Mouse (Mus musculus): ENCODE results near the gene Kirrel.

The Kirrel gene

DNA sequence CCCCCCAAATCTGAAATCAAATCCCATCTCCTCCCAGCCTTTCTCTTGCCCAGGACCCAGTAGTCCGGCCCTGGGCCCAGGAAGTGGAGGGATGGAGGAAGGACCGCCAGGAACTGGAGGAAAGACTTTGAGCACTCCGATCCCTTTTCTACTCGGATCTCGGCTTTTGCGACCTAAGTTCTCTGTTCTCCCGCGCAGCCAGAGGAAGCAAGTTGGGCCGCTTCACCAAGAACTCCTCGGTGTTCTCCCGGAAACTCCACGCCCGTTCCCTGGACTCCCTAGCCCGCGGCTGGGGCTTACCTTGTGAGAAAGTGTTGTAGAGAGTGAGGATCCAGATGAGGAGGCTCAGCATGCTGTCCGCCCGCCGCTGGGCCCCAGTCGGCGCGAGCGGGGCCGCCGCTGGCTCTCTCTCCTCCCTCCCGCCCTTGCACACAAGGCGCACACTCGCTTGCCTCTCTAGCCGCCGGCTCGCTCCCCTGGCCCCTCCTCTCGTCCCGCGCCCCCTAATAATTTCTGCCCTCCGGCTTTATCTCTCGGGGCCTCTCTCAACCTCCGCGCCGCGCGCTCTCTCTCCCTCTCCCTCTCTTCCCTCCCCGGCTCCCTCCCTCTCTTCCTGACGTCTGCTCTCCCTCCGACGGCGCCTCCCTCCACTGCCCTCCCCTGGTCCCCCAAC lies at the start of gene Kirrel:
Gene Kirrel (minus strand): TSS at position 652 of the 673 bp plus-strand sequence.
- peak; percentile 81 to 91 for DNase-seq (ENCODE audit: low spot score in 2 of 2)

DNA sequence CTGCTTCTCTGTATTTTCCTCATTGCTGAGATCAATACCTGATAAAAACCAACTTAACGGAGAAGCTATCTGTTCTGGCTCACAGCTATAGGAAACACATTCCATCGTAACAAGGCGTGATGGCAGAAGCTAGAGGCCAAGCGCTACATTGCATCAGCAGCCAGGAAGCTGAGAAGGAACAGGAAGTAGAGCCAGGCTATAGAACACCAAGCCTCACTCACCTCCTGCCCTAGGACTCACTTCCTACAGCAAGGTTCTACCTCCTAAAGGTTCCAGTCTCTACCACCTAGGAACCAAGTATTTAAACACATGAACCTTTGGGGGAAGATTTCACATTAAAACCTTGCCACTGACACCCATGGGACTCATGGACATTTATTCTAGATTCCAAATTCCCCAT lies 49.1 kb upstream of the Kirrel start:
- DNase-seq (ENCODE audit: low spot score in 2 of 2) = no peak

DNA sequence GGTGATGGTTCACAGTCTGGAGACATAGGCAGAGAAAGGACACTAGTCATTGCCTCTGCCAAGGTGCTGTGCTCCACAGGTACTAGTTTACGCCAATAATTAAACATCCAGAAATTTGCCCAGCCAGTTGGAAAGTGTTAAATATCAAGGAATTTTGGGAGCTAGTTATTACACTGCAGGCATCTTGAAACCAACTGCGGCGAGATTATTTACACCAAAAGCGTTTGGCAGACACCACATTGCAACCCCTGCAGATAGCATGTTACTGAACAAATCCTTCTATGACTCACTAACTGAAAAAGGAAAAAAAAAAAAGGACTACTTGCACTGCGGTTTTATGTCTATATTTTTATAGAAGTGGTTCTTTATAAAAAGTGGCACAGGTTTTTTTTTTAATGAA lies 47.8 kb upstream of the Kirrel start:
- no peak for DNase-seq (ENCODE audit: low spot score in 2 of 2)

DNA sequence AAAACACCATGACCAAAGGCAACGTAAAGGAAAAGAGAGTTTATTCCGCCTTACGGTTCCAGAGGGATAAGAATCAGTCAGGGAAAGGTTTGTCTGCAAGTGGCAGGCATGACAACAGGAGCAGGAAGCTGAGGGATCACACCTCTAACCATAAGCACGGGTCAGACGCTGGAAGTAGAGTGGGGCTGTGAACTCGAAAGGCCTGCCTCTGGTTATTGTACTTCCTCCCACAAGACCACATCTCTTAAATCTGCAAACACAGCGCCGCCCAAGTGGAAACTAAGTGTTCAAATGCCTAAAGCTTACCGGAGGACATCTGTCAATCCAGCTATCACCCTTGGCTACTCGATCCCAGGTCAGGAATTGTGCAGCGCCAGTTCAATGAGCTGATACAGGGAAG lies 40.6 kb upstream of the Kirrel start:
- no peak for DNase-seq (ENCODE audit: low spot score in 2 of 2)

DNA sequence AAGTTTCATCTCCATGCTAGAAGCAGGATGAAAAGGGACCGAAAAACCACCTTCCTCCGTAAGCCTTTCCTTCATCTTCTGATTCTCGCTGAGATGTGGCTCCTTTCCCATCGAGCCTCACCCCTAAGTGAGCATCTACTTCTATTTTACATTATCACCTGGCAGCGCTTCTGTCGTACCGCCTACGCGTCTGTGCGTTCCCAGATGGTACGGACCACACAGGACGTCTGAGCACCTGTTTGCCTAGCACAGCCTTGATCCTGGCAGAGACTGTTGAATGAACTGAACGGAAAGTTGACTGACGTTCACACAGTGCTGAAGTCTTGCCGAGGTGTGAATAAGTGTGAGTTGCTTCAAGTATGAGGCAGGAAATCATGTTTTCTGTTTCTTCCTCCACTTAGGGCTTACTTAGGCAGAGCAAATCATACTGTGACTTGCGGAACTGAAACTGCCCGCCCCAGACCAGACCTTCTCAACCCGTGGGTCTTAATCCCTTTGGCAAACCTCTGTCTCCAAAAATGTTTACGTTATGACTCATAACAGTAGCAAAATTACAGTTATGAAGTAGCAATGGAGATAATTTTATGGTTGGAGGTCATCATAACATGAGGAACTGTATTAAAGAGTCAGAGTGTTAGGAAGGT lies 39.8 kb upstream of the Kirrel start:
- no peak for DNase-seq (ENCODE audit: low spot score in 2 of 2)

DNA sequence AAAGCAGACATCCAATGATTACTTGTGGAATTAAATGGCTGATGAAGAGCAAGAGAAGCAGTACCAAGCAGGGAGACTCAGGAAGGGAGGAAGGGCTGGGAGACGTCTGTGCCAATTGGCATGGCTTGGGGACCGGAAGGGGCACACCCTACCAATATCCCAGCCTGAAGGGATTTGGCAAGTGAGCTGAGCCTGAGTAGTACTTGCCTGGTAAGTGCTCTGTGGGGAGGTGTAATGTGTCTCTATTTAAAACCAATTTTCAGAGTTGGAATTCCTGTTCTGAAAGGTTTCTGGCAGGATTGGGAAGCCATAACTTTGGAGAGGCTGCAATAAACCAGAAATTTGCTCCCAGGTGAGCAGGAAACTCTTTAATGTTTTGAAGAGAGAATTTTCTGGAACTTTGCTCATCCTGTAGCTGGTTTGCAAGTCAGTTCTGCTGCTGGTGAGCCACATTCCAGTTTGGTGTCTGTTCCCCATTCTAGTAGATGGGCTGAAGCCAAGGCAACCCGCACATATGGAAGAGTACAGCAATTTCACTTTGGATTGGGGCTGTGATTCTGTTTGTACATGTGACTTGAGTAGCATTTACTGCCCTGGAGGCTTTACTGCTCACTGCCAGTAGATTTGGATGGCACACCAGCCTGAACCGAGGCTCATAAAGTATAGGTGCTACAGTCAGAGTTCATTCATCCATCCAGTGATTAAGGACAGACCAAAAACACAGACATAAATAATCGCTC lies 32.0 kb upstream of the Kirrel start:
- DNase-seq (ENCODE audit: low spot score in 2 of 2) = no peak

DNA sequence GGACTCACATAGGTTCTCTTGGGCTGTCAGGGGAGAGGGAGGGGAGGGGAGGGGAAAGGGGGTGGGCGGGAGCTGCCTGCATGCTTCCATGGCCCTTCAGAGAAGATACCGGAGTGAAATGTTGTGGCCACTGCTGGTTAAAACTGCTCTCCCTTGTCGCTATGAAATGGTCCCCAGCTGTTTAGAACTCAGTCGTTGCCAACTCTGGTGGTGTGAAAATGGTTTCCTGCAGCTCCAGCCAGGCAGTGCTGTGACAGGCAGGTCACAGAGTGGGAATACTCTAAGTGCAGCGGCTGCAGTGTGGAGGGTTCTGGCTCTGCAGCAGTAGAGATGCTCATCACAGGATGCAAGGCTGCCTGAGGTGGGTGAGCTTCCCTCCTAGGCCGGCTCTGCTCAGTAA lies 22.1 kb upstream of the Kirrel start:
- DNase-seq (ENCODE audit: low spot score in 2 of 2) = no peak

DNA sequence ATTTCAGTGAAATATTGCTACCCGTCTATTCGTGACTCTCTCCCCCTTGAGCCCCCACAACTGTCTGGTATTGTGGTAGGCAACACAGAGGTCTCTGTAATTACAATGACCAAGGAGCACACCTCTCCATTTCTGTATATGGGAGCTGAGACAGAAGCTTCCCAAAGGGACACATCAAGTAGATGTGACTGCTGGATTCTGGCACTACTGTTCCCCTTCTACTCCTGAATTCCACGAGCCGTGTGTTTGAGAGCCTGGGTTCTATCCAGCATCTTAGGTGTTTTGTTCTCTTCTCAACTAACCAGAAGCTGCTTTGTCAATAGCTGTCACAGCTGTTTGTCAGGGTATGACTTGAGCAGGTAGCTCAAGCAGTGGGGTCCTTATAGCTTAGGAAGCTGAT lies 20.5 kb upstream of the Kirrel start:
- DNase-seq (ENCODE audit: low spot score in 2 of 2) = no peak

DNA sequence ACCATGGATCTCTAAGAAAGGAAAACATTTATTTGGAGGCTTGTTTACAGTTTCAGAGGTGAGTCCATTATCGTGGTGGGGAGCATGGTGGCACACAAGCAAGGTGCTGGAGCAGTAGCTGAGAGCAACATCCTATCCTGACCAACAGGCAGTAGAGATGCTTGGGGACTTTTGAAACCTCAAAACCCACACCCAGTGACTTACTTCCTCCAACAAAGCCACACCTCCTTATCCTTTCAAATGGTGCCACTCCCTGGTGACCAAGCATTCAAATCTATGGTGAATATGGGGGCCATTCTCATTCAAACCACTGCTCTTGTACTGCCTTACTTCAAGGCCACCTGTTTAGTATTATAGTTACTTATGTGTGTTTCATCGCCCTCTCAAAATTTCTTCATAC lies 20.0 kb upstream of the Kirrel start:
- no peak for DNase-seq (ENCODE audit: low spot score in 2 of 2)

DNA sequence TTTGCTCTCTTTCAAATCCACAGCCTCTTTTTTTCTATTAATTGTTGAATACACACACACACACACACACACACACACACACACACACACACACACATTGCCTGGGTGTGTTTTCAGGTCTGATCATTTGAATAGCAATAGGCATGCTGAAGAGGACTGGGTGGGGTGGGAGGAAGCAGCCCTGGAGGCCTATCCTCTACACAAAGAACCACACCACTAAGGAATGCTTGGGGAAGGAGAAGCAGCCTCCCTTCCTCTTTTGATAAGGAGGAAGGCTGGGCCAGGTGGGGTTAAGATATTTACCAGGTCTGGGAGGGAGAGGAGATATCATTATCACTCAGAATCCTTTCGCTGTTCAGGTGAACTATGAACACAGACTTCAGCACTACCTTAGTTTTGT lies 19.2 kb upstream of the Kirrel start:
- DNase-seq (ENCODE audit: low spot score in 2 of 2) = no peak

DNA sequence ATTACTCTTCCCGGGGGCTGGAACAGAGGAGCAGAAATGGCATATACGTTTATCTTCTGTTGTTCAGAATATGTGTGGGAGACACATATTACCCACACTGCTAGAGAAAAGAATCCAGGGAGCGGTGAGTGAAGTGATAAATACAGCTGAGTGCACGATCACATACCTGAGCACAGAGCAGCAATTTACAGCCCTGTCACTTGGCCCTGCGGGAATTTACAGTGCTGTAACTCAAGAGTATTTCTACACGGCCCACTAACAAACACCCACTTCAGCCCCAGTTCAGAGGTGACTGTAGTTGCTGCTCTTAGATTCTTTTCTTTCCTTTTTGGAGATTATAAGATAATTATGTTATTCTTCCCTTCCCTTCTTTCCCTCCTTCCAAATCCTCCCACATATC lies 18.8 kb upstream of the Kirrel start:
- no peak for DNase-seq (ENCODE audit: low spot score in 2 of 2)

DNA sequence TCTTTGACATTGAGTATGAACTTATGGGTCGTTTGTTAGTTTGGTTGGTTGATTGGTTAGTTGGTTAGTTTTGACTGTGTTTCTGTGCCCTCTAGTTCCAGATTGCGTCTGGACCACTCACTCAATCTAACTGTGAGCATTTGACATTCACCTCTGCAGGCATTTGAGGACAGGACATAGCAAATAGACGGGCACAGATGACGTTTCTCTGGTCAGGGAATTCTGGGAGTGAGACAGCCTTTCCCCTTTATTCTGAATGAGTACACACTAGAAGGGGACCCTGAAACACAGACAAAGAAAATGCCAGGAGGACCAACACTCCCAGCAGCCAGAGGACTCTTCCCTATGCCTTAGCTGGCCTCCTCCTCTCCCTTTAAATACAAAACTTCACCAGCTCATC lies 2.1 kb upstream of the Kirrel start:
- DNase-seq (ENCODE audit: low spot score in 2 of 2) = no peak

DNA sequence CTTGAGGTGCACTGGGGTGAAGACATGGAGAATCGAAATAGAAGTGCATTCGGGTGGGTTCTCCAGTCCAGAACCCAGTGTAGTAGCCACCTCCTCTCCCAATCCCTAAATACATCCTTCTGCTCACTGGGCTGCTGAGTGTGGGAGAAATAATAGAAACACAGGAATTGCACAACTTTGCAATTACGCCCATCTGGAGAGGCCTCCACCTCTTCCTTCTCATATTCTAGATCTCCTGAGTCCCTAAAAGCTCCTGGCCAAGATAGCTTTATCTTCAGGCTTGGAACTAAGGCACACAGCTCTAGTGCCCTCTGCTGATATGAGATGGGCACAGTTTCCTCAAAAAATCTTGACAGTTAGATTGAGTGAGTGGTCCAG lies 880 bp upstream of the Kirrel start:
- DNase-seq (ENCODE audit: low spot score in 2 of 2) = peak in 1 of 2 experiments; percentile 17

DNA sequence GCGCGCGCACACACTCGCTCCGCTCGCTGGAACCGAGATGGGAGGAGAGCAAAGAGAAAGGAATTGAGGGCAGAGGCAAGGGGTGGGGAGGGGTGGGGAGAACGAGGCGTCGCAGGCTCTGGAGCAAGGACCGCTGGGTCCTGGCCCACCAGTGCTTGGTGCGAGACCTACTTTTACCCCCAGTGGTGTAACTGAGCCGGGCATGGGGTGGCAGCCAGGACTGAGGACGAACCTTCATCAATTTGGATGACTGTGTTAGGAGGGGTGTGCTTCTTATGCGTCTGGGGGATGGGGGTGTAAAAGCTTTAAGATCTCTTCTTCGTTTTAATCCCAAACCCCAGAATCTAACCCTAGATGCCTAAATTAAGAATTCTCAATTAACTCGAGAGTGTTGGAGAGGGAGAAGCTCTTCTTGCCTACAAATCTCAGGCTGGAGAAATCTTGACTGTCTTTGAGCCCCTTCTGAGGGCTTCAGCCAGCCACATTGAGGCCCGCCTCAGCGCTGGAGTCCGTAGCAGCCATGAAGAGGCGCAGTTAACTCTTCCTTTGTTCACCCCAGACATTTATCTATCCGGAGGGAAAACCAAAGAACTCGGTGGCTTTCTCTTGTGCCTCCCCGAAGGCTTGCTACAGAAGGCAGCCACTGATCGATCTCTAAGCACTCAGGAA lies 356 bp upstream of the Kirrel start:
- DNase-seq (ENCODE audit: low spot score in 2 of 2) = peak in 1 of 2 experiments; percentile 16

DNA sequence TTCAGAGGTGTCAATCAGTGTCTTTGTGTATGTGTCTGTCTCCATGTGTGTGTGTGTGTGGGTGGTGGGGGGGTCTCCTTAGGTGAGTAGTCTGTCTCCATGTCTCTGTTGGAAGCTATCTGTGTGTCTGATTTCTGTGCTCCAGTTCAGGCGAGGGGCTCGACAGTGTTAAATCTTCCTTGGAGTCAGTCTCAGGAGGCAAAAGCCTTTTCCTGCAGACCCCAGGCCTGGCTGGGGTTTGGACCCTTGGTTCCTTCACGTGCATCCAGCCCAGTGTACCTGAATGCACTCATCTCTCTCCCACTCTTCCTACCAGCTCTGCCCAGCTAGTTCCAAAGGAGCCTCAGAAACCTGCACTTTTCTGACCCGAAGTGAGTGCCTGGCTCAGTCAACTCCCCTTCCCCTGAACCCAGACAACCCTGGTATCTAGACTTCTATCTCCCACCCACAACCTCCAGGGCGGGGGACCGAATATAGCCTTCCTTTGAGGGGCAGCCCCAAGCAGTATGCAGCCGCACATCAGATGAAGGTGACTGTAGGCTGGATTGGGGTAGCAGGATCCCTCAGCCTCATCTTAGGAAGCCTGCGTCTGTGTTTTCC lies 961 bp downstream of the Kirrel start:
- DNase-seq (ENCODE audit: low spot score in 2 of 2) = no peak

DNA sequence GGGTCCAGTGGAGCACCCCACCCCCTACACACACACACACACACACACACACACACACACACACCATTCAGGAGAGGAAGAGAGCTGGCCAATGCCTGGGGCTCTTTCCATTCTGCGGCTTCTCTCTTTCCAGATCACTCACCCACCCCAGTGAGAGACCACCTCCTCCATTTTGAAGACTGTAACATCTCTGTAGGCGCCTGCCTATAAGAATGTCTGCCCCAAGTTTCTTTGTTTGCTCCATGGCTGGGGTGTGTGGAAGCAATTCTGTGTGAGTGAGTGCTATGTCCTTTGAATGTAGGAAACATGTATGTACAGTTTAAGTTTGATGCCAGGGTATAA lies 1.5 kb downstream of the Kirrel start:
- peak in 1 of 2 experiments; percentile 17 for DNase-seq (ENCODE audit: low spot score in 2 of 2)

DNA sequence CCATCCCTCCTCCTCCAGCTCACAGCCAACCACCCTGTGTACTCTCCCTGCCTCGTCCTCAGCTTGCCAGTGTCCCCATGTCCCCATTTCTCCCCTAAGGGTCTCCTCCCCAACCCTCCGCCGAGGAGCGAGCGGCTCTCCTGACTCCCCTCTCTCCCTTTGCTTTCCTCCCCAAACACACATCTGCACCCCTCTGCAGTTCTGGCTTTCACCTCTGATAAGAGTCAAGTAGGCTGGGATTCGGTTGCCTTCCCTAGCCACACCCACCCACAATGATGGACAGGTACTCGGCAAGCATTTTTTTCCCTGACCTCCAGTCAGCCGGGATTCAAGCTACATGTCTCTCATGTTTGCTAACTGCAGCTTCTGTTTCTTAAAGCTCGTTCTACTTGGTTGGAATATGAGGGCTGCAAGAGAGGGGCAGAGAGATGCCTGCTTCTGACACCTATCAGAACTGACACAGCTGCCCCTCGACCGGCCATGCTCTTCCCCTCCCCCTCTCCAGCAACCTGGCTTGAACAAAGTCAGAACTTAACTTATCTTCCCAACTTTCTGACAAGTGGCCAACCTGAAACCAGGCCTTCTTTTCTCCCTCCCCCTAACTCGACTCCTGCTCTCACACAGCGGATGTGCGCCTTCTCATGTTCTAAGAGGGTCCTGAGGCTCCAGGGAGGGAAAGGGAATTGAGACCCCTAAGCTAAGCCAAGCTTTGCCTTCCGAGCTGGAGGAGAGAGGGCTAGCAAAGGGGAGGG lies 2.0 kb downstream of the Kirrel start:
- DNase-seq (ENCODE audit: low spot score in 2 of 2) = peak in 1 of 2 experiments; percentile 19

DNA sequence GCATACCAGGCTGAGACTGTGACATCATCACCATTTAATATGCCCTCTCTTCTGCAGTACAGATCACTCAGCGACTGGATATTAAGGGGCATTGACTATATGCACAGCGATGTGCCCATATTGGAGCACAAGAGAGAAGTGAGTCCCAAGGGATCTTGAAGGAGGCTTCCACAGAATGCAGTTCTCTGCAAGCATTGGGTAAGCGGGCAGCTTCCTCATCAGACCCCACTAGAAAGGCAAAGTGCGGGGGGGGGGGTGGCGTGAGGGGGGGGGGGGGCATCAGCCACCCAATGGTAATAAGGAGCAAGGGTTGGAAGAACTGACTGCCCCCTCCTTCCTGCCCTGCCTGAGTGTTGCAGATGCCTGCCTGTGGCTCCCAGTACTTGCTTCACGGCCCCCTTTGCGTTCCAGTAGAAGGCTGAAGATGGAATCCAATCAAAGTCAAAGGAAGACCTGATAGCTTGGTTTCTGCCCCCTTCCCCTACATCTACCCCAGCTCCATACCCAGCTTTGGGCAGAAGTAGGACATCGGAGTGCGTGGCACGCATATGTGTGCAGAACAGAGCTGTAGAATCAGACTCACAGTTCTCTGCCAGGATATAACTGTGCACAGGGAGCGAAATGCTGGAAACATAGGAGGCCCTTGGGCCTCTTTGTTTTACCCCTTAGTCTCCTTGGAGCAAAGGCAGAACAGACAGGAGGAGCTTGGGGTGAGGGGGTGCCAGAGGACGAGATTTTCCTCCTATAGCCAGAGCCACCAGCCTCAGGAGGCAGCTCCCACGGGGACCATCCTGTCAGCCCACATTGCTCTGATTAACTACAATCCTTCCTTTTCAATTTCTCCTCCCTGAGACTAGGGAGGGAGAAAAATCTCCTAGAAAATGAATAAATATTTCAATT lies 3.1 kb downstream of the Kirrel start:
- DNase-seq (ENCODE audit: low spot score in 2 of 2) = peak in 1 of 2 experiments; percentile 15

DNA sequence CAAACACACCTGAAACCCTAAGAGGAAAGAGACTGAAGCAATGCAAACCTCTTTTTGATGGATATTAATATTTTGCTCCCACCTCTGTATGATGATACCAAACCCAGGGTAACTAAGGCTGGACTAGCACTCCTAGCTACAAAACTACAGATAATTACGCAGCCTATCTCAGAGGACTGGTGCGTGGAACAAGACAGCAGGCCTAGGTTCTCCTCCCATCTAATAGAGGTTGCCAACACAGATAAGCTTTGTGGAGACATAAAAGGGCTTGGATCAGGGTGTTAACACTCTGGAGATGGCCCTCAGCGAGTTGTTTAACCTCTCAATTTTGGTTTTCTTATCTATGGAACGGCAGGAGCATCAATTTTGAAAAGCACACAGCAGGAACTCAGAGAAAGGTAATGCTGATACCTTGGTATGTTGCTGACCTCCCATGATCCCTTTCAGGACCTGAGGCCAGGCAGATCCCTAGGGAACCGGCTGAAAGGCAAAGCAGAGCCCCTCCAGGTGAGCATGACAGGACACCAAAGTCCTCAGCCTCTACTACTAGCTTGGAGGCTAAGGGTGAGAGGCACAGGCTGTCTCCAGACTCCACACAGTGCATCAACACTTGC lies 5.0 kb downstream of the Kirrel start:
- DNase-seq (ENCODE audit: low spot score in 2 of 2) = no peak

DNA sequence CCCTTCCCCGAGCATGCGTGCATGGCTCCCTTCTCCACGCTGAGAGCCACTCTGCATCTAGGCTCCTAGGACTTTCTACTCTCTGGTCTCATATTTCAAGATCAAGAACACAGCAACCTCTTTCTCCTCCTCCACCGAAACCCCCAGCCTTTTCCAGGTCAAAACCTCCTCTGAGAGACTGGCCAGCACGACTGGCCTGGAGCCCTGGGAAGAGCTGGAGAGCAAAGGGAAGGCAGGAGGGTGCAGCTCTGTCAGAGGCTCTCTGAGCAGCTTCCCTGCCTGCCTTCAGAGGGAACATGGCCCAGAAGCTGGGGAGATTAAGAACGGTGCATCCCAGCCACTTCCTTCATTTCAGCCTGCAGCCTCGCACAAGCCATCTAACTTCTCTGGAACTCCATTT lies 5.8 kb downstream of the Kirrel start:
- peak in 1 of 2 experiments; percentile 25 for DNase-seq (ENCODE audit: low spot score in 2 of 2)

All from urinary bladder, postnatal 4 days (tissue).